Mouse (Mus musculus): ENCODE results near the gene Rec114.

Rec114 gene

DNA sequence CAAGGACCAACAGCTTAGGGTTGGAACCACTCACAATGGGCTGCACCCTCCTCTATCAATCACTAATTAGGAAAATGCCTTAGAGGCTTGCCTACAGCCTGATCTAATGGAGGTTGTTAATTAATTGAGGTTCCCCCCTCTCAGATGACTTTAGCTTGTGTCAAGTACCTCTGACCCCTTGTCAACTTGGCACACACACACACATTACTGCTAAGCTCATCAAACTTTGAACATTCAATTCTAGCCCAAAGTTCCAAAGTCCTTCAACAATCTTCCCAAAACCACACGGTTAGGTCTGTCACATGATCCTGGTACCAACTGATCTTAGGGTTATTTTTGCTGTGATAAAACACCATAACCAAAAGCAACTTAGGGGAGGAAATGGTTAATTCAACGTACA is 26.9 kb downstream of the Rec114 start:
- DNase-seq (ENCODE audit: low spot score), result no peak

DNA sequence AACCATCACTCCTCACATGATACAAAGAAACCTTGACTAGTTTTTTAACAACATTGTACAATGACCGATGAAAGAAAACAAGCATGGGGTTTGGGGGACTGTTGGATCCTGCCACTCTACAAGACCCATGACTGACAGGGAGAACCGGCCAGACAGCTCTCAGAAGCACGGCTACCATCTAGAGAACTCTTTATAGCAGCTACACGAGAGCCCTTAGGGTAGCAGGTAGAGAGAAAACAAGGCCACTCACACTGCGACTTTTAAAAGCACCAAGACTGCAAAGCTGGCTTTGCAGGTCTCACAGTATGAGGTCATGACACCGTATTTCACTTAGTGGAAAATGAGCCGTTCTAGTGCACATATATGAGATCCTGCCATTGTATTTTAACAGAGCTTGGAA is 33.1 kb downstream of the Rec114 start:
- DNase-seq (ENCODE audit: low spot score), result no peak

DNA sequence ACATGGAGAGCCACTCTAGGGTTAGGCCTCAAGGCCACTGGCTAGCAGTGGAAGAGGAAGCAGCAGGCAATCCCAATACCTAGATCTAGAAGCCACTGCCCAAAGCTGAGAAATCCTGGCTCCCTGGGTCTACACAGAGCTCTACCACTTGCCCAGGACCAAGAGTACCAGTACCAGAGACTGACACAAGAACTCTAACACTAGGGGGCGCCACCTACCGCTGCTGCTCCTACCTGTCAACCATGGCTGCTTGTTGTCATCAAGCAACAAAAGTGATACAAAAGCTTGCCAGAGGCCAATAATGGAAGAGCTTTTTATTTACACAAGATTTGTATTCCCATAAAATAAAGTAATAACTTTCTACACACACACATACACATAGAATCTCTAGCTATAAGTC is 33.8 kb downstream of the Rec114 start:
- no peak for DNase-seq (ENCODE audit: low spot score)

DNA sequence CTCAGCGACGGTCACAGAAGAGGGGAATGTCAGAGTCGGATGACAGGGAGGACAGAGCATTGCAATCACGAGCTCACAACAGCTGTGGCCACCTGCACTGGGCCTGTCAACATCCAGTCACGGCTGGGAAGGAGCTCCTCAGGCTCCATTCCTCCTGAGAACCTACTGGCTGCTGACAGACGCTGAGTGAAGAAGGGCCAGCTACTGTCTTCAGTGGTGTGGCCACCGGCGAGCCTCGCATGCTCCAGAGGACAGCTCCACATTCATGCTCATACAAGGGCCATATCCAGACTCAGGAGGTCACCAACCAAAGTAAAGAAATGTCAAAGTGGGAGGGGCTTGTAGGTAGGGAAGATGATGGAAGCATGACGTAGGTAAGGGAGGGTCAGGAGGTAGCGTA is 36.0 kb downstream of the Rec114 start:
- no peak for DNase-seq (ENCODE audit: low spot score)

DNA sequence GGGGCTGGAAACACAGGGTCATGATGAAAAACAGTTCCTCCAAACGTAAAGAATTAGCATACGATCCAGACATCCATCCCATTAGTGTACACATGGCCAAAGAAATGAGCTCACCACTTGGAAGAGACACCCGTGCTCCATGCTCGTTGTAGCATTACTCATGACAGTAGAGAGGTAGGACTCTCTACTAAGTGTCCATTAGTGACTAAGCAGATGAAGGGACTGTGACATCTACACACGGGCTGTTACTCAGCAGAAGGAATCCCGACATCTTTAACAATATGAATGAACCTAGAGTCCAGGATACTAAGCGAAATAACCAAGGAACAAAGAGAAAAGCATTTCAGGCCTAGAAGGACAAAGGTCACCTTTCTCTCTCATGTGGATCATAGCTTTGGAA is 37.7 kb downstream of the Rec114 start:
- DNase-seq (ENCODE audit: low spot score), result no peak

- DNase-seq (ENCODE audit: low spot score), result no peak
Observed at GRCm38 (mm10) chr9:58703766-58704165, 40.0 kb downstream of the Rec114 start.

- DNase-seq (ENCODE audit: low spot score), result no peak
Observed at GRCm38 (mm10) chr9:58701751-58702150, 42.0 kb downstream of the Rec114 start.

DNA sequence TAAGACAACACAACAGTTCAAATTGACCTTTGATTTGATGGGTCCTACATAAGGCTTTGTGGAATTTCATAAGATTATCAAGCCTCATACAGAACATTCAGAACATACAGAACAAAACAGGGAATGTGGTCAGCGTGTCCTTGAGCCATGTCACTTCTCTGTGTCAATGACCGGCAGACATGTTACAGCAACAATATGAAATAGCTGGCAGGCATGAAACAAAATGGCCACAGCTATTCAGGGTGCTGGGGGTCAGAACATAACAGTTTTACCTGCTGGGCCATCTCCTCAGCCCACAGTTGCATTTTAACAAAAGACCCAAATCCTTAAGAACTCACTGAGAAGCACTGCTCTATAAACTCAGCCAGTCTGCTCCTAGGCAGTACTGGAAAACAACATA is 45.3 kb downstream of the Rec114 start:
- DNase-seq (ENCODE audit: low spot score), result no peak

DNA sequence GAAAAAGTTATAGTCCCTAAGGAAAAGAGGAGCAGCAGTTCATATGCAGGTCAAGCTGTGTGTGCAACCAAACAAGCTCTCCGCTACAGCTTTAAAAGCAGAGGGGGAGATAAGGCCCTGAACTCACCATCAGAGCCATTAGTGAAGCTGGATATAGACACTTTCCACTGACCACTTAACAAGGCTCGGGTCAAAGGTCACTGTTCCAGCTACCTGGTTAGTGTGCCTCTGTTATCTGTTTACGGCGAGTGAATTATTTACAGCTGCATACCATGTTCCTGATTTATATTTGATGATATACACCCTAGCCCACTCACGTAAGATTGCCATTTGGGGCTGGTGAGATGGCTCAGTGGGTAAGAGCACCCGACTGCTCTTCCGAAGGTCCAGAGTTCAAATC is 52.3 kb downstream of the Rec114 start:
- DNase-seq (ENCODE audit: low spot score), result no peak

DNA sequence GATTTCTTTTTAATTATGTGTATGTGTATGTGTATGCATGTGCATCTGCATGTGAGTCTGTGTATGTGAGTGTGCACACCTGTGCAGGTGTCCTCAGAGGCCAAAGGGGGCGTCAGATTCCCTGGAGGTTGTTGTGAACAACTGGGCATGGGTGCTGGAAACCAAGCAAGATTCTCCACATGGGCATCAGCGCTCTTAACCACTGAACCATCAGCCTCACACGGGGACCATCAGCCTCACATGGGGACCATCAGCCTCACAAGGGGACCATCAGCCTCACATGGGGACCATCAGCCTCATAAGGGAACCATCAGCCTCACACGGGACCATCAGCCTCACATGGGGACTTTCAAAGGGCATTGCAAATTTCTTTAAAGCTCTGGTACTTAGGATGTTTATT is 53.1 kb downstream of the Rec114 start:
- no peak for DNase-seq (ENCODE audit: low spot score)

DNA sequence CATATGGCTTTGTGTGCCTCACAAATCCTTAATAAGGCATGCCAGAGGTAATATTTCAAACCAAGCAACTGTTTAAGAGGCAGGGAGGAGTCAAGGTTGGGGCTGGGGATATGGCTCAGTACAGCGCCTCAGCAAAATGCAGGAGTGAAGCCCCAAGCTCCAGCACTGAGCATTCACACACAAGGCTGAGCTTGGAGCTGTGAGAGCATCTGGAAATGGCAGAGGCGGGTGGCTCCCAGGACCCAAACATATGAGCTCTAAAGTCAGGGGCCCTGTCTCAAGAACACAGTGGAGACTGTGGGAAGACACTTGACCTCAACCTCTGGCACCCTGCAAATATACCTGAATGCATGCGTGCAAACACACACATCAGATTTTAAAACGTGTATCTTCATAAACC is 55.7 kb downstream of the Rec114 start:
- no peak for DNase-seq (ENCODE audit: low spot score)

DNA sequence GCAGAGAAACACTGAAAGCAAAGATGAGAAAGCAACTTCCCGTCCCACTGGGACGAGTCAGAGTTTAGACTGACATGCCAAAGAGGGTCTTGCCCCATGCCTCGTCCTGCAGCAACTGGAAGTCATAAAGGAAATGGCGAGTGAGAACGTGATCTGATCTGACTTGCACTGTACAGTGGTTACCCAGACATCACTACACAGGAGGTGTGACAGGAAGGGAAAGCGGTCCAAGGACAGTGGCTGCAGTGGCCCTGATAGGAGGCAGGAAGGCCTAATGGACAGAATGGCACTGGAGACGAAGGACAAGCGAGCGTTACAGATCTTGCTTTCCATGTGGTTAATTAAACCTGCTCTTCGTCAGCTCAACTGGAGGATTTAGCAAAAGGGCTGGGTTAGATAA is 58.5 kb downstream of the Rec114 start:
- no peak for DNase-seq (ENCODE audit: low spot score)

DNA sequence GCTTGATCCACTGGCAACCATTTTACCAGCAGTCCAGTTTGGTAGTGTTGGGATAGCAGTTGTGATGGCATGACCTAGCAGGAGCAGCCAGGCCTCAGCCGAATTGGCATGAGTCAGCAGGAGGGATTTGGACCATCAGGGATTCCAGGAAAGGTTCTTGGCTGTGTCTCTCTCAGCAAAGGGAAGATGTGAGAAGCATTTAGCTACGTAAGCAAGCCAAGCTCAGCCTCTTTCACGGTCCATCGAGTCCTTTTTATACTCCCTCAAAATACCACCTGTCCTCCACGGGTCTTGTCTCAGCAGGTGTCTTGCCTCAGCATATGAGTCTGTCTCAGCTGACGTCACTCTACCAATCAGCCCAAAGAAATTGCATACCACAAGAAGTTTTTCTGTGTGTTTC is 60.4 kb downstream of the Rec114 start:
- DNase-seq (ENCODE audit: low spot score), result no peak

DNA sequence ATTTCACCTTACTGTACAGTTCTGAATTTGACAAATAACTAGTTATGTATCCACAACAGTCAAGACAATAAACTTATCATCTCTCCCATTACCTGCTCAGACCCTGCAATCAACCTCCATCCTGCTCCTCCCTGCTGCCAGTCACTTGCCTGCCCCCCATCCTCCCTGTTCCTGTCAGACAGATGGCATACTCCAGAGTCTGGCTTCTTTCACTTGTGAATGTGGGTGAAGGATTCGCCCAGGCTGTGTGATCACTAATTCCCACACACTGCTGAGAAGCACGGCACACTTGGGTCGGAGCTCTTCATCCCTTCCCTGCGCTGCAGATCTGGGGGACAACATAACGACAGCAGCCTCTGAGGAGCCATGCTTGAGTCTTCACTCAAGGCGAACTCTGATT is 61.7 kb downstream of the Rec114 start:
- DNase-seq (ENCODE audit: low spot score), result no peak

GRCm38 (mm10) chr9:58681411-58681810 is 62.4 kb downstream of the Rec114 start:
- DNase-seq (ENCODE audit: low spot score), result no peak

- no peak for DNase-seq (ENCODE audit: low spot score)
Observed at GRCm38 (mm10) chr9:58675371-58675770, 68.4 kb downstream of the Rec114 start.

- DNase-seq (ENCODE audit: low spot score), result no peak
Observed at GRCm38 (mm10) chr9:58674736-58675135, 69.0 kb downstream of the Rec114 start.

GRCm38 (mm10) chr9:58672474-58672873 is 71.3 kb downstream of the Rec114 start:
- DNase-seq (ENCODE audit: low spot score), result peak; percentile 28

DNA sequence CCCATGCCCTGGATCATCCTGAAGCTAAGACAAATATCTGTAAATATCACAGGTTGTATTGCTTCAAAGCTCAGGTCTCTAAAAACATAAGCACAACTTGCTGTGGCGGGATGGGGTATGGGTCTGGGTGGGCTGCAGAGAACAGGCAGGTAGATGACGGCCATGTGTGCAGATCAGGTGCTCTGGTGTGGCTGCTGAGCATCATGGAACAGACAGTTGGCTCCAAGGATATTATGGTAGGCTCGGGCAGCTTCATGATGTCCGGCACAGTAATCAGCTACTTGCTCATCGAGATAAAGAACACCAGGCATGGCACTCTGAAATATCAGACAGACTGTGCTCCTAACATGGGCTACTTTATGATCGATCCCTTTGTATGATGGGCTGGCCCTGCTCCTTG is 73.9 kb downstream of the Rec114 start:
- DNase-seq (ENCODE audit: low spot score), result no peak

- DNase-seq (ENCODE audit: low spot score), result no peak
Observed at GRCm38 (mm10) chr9:58669071-58669470, 74.7 kb downstream of the Rec114 start.

DNA sequence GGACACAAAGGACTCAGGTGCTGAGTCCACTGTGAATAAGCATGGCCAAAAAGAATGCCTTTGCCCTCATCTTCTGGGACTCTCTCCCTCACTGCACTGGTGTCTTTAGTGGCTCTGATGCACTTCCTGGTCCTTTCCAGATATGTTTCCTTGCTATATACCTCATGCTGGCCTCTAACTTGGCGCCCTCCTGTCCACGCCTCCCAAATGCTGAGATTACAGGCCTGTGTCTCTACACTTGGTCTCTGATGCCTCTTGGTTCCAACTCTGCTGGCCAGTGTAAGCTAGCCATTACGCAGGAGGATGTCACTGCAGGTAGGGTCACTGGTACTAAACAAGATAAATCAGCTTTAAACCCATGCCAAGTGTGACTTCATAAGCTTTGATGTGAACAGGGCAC is 75.6 kb downstream of the Rec114 start:
- no peak for DNase-seq (ENCODE audit: low spot score)

- DNase-seq (ENCODE audit: low spot score), result no peak
Observed at GRCm38 (mm10) chr9:58667244-58667643, 76.5 kb downstream of the Rec114 start.

GRCm38 (mm10) chr9:58666191-58666590 is 77.6 kb downstream of the Rec114 start:
- DNase-seq (ENCODE audit: low spot score), result no peak

DNA sequence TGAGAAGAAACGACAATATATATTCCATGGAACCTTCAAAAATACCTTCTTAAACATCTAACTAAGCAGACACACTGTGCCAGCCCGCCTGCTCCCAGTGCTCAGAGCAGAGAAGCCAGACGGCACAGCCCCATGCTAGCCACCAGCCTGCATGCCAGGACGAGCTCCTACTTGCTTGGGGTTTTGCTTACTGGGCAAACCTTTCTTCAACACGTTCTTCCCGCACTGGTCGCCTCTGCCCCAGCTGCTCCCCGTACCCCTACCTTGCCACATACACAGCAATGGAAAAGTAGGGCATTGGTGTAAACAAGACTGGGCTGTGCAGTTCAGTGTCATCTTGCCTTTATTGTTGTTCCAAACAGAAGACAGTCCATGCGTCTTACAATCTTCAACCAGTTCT is 78.3 kb downstream of the Rec114 start:
- DNase-seq (ENCODE audit: low spot score), result no peak

GRCm38 (mm10) chr9:58662791-58663190 is 81.0 kb downstream of the Rec114 start:
- no peak for DNase-seq (ENCODE audit: low spot score)

Data from ovary, adult 18-20 months (tissue).